Mouse (Mus musculus) ES-Bruce4 (cell line): ENCODE results near the gene Fasl. TPM values are rescaled to one million over a fixed set of nuclear protein-coding genes. Genes with fewer than 3 reads are reported as not detected.

Source experiments
- H3K27ac ChIP-seq: 2 replicates; pipeline ENCODE4 v1.5.1; 2012; ENCODE audit warnings: low read length, inconsistent platforms; ENCODE audit not compliant: insufficient read depth
- H3K27me3 ChIP-seq: 2 replicates; pipeline ENCODE4 v1.6.1; 2012; ENCODE audit warnings: mild to moderate bottlenecking, low read length, inconsistent platforms; ENCODE audit not compliant: control insufficient read depth, poor library complexity, insufficient read depth, severe bottlenecking
- H3K36me3 ChIP-seq: 2 replicates; pipeline ENCODE4 v1.6.1; 2012; ENCODE audit warnings: inconsistent platforms, mild to moderate bottlenecking, low read length, moderate library complexity; ENCODE audit not compliant: control insufficient read depth, poor library complexity, insufficient read depth, severe bottlenecking
- H3K4me1 ChIP-seq: one replicate; pipeline ENCODE4 v1.8.1; 2011; ENCODE audit warnings: low read length; ENCODE audit not compliant: control insufficient read depth, insufficient read depth
- H3K4me3 ChIP-seq: 2 replicates; pipeline ENCODE4 v1.5.1; 2011; ENCODE audit warnings: low read depth, mild to moderate bottlenecking, low read length
- H3K9ac ChIP-seq: 2 replicates; pipeline ENCODE4 v1.6.1; 2012; ENCODE audit warnings: low read depth, mild to moderate bottlenecking, inconsistent platforms; ENCODE audit not compliant: poor library complexity, severe bottlenecking
- H3K9me3 ChIP-seq: replicated peaks from 2 replicates; pipeline ENCODE4 v1.6.1; 2012; ENCODE audit warnings: mild to moderate bottlenecking, low read length, inconsistent platforms; ENCODE audit not compliant: control insufficient read depth, poor library complexity, insufficient read depth, severe bottlenecking
- CTCF ChIP-seq: IDR thresholded peaks from one replicate; pipeline ENCODE4 v1.8.1; 2011; ENCODE audit warnings: low read depth, low read length
- EP300 ChIP-seq: IDR thresholded peaks from 2 replicates; pipeline ENCODE4 v1.6.1; 2011; ENCODE audit warnings: low read depth, low read length; ENCODE audit not compliant: insufficient read depth
- POLR2A ChIP-seq: IDR thresholded peaks from one replicate; pipeline ENCODE4 v1.8.1; 2011; ENCODE audit warnings: low read length; ENCODE audit not compliant: insufficient read depth
- polyA plus RNA-seq: library from polyadenylated mRNA; stranded (reverse); fragments of >200 nt; gene quantifications from 2 replicates; pipeline ENCODE4 v1.2.4, GENCODE M21; 2011; ENCODE audit warnings: low read depth; ENCODE audit not compliant: missing spikeins, insufficient read depth, insufficient read length

The Fasl gene
- polyA plus RNA-seq, 1 experiment = not detected

- Histone ChIP-seq H3K27me3 (no peaks in the 10 kb centered on the region), H3K36me3 (no peaks in the 10 kb centered on the region), H3K4me3 (no peak overlapping the region), H3K9me3 (no peaks in the 10 kb centered on the region), H3K27ac (no peak overlapping the region), H3K9ac (no peak overlapping the region), H3K4me1 (no peaks in the 10 kb centered on the region)
- no peak for TF ChIP-seq POLR2A
- no peak for TF ChIP-seq EP300
- no peak for TF ChIP-seq CTCF
Measured at GRCm38 (mm10) chr1:161791854-161792686, 3.8 kb upstream of the Fasl start.

GRCm38 (mm10) chr1:161782725-161783124 lies 5.6 kb downstream of the Fasl start:
- H3K4me3 ChIP-seq = no peak overlapping the region
- H3K27ac ChIP-seq = no peak overlapping the region
- no peaks in the 10 kb centered on the region for H3K4me1 ChIP-seq
- H3K36me3 ChIP-seq = no peaks in the 10 kb centered on the region
- no peaks in the 10 kb centered on the region for H3K27me3 ChIP-seq
- H3K9me3 ChIP-seq = no peaks in the 10 kb centered on the region
- H3K9ac ChIP-seq = no peak overlapping the region
- TF ChIP-seq POLR2A (no peak), CTCF (no peak), EP300 (no peak)

- Histone ChIP-seq H3K4me1 (no peaks in the 10 kb centered on the region), H3K27me3 (no peaks in the 10 kb centered on the region), H3K4me3 (no peak overlapping the region), H3K36me3 (no peaks in the 10 kb centered on the region), H3K27ac (no peak overlapping the region), H3K9me3 (no peaks in the 10 kb centered on the region), H3K9ac (no peak overlapping the region)
- no peak for TF ChIP-seq EP300
- TF ChIP-seq CTCF = no peak
- TF ChIP-seq POLR2A = no peak
Measured at GRCm38 (mm10) chr1:161781594-161781993, 6.7 kb downstream of the Fasl start.

- Histone ChIP-seq H3K27me3 (no peaks in the 10 kb centered on the region), H3K9me3 (no peaks in the 10 kb centered on the region), H3K9ac (no peak overlapping the region), H3K4me1 (no peaks in the 10 kb centered on the region), H3K36me3 (no peaks in the 10 kb centered on the region), H3K4me3 (no peak overlapping the region), H3K27ac (no peak overlapping the region)
- no peak for TF ChIP-seq CTCF
- TF ChIP-seq POLR2A = no peak
- no peak for TF ChIP-seq EP300
Measured at GRCm38 (mm10) chr1:161779057-161779456, 9.2 kb downstream of the Fasl start.

- H3K9me3 ChIP-seq = no peaks in the 10 kb centered on the region
- no peak overlapping the region for H3K4me3 ChIP-seq
- TF ChIP-seq CTCF (no peak), POLR2A (no peak), EP300 (no peak)
- no peaks in the 10 kb centered on the region for H3K27me3 ChIP-seq
- no peak overlapping the region for H3K27ac ChIP-seq
- H3K36me3 ChIP-seq = no peaks in the 10 kb centered on the region
- no peaks in the 10 kb centered on the region for H3K4me1 ChIP-seq
- no peak overlapping the region for H3K9ac ChIP-seq
Measured at GRCm38 (mm10) chr1:161775151-161775550, 13.1 kb downstream of the Fasl start.

GRCm38 (mm10) chr1:161771293-161771692 lies 17.0 kb downstream of the Fasl start:
- H3K9me3 ChIP-seq = no peaks in the 10 kb centered on the region
- no peak overlapping the region for H3K27ac ChIP-seq
- H3K36me3 ChIP-seq = no peaks in the 10 kb centered on the region
- no peak overlapping the region for H3K9ac ChIP-seq
- no peak overlapping the region for H3K4me3 ChIP-seq
- no peaks in the 10 kb centered on the region for H3K27me3 ChIP-seq
- TF ChIP-seq EP300 = no peak
- no peak for TF ChIP-seq CTCF
- no peak for TF ChIP-seq POLR2A
- H3K4me1 ChIP-seq = no peaks in the 10 kb centered on the region
